Mouse (Mus musculus) C2C12 (cell line): ENCODE data around the gene Kbtbd13.

Experiments used
- CTCF ChIP-seq: IDR thresholded peaks from one replicate; pipeline ENCODE4 v1.5.1; 2011; ENCODE audit not compliant: control insufficient read depth, insufficient read depth, insufficient read length
- MYOG ChIP-seq: IDR thresholded peaks from one replicate; pipeline ENCODE4 v1.6.1; 2011; ENCODE audit not compliant: control insufficient read depth, insufficient read length; ENCODE audit errors: extremely low read depth
- USF1 ChIP-seq: IDR thresholded peaks from one replicate; pipeline ENCODE4 v1.6.1; 2011; ENCODE audit warnings: low read depth, mild to moderate bottlenecking, control low read depth, moderate library complexity

GRCm38 (mm10) chr9:65394360-65394759, 2.9 kb upstream of the Kbtbd13 start:
- TF ChIP-seq USF1 (no peak), CTCF (no peak), MYOG (no peak)
